Mouse (Mus musculus) urinary bladder, adult 2 months (tissue): Measurements from ENCODE around the gene Otud1. TPM values are rescaled to one million over a fixed set of nuclear protein-coding genes. Genes with fewer than 3 reads are reported as not detected.

ENCODE experiments used
- DNase-seq: peaks from one replicate; pipeline ENCODE4 v3.0.0; 2022; ENCODE audit warnings: low spot score
- polyA plus RNA-seq: library from polyadenylated mRNA; depleted of rRNA; stranded (reverse); fragments of >200 nt; gene quantifications from 2 replicates; pipeline ENCODE4 v1.2.3, GENCODE M21; 2012; rRNA removed

Gene Otud1
- 5.6 and 7.7 TPM in 2 replicates for polyA plus RNA-seq

DNA sequence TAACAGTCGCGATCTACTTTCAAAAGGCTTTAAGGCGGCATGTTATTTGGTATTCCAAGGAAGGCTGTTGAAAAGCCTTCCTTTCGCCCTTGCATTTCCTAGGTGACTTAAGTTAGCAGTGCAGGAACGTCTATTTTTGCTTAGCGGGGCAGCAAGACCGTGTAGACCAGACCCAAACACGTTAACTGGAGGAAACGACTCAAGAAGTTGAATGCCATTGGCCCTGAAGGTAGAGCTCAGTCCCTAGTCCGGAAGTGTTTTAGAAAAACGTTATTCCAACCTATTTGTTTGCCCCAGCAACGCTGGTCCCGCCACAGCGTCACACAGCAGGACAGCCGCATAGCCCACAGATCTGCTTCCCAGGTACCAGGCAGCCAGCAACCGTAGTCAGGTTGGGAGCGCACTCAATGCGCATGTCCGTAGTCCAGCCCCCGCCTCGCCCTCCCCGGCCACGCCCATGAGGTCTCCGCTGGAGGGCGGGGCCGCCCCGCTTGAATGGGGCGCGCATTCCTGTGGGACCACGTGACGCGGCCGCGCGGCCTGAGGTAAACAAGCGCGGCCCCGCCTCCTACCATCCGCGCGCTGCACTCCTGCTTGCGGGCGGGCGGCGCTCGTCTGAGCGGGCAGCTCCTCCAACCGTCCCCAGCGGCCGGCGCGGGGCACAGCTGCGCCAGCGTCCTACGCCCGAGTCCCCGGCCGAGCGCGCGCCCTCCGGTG, at the start of gene Otud1:
Otud1 (plus strand) TSS at position 595 of the 717 bp plus-strand sequence.
- DNase-seq, result peak; percentile 95

DNA sequence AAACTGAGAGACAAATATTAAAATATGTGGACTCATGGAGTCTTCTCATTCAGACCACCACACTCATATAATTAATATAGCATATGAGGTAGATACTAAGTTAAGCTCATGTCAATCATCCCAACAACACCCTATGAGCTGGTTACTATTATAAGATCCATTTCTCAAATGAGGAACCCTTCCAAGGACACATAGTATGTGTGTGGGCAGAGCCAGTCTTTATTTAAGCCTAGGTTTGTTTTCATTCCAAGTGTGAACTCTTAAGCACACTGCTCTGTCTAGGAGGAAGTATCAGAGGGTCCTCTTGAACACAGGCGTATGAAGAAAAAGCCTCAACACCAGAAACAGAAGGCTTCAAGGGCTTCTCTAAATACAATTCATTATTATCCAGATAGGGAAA, 49.7 kb upstream of the Otud1 start:
- DNase-seq, result no peak

- DNase-seq, result no peak
These were observed 49.0 kb upstream of the Otud1 start for GRCm38 (mm10) chr2:19608410-19609073.

DNA sequence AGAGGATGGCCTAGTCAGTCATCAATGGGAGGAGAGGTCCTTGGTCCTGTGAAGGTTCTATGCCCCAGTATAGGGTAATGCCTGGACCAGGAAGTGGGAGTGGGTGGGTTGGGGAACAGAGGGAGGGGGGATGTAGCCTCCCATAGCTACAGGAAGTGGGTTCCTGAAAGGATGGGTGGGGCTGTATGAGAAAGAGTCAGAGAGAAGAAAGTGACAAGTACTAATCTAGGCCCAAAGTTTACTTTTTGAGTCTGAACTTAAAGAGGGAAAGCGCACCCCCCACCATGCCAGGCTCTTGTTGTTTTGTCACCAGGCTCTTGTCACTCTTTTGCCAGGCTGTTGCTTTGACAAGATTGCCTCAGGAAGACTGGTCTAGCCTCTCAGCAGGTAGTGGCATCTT, 35.5 kb upstream of the Otud1 start:
- DNase-seq, result no peak

DNA sequence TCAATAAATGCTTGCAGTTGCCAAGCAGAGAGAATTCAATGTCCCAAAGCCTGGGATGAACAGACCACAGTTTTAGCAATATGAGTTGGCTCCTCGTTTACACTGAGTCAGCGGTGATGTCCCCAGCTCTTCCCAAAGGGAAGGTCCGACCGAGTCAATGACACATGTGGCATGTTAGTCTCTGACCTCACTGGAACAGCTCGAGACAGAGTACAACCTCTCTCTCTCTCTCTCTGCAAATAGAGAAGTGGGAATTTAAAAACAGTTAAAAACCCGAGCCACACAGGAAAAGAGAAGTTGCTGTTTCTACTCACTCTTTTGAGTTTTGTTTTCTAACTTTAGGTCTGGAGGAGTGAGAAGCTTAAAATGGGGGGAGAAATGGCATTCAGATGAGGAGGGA, 30.5 kb upstream of the Otud1 start:
- DNase-seq, result no peak

- no peak for DNase-seq
These were observed 29.5 kb upstream of the Otud1 start for GRCm38 (mm10) chr2:19627920-19628608.

DNA sequence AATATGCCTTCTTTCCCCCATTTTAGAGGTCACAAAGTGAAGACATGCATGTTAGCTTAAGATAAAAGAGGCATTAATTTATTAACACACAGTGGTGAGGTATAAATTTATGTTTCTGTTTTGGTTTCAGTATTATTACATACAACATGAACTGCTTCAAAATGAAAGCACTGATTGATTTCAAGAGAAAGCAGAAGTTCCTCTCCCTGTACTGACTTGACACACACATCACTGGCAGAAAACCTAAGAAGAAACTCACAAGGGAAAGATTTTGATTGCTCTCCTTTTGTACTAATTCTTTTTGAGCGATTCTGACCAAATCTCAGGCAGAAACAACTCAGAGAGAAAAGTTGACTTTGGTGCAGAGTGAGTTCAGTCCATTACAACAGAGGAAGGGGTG, 27.0 kb upstream of the Otud1 start:
- no peak for DNase-seq

DNA sequence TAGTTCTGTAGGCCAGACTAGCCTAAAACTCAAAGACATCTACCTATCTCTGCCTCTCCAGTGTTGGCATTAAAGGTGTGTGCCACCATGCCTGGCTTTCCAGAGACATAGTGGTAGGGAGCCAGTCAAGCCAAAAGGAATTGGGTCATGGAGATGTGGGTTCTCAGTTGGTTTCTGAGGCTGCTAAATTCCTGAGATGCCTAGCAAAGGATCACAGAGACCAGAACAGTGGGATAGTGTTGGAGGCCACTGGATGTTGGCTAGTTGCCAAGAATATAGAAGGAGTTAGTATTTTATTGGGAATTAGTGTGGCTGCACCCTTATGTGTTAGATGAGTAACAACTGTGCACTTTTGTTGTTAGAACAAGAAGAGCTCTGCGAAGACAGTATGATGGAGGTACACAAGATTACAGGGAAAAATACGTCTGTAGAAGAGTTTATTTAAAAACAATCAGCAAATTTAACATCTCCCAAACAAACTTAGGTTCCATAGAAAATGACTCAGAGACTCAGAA, 24.1 kb upstream of the Otud1 start:
- DNase-seq, result no peak

- DNase-seq, result no peak
These were observed 12.4 kb upstream of the Otud1 start for GRCm38 (mm10) chr2:19645182-19645581.

- no peak for DNase-seq
These were observed 11.4 kb upstream of the Otud1 start for GRCm38 (mm10) chr2:19646144-19646543.

DNA sequence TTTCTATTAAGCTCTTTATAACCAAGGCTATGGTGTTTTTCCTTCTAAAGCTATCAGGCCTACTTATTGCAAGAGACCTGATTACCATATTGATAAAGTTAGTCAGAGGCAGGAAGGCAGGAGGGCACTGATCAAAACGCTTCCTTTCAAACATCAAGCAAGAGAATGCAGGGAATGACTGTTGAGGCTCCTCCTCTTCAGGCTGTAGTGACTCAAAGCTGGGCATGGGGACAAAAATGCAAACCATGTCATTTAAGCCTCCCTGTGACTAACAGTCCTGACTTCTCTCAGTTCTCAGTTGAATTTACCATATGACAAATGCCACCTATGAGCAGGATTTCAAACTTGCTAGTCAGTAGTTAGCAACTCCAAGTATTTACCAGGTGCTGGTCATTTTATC, 10.6 kb upstream of the Otud1 start:
- no peak for DNase-seq

DNA sequence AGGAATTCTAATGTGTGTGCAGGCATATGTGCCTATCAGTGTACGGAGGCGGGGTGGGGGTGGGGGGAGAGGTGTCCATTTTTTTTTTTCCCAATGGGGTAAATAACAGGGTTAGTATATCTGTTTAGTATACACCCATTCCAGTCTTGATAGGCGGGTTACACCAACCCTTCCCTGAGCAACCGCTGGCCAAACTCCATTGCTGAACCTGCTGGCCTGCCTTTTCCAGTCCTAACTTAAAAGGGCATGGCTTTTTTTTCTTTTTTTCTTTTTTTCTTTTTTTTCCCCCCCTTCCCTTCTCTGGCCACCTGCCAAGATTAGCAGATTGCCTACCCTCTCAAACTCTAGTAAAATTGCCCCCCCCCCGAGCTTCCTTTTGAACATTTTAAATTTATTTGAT, 1.1 kb upstream of the Otud1 start:
- DNase-seq, result no peak

- peak; percentile 50 for DNase-seq
These were observed 483 bp downstream of the Otud1 start for GRCm38 (mm10) chr2:19657881-19658589.

DNA sequence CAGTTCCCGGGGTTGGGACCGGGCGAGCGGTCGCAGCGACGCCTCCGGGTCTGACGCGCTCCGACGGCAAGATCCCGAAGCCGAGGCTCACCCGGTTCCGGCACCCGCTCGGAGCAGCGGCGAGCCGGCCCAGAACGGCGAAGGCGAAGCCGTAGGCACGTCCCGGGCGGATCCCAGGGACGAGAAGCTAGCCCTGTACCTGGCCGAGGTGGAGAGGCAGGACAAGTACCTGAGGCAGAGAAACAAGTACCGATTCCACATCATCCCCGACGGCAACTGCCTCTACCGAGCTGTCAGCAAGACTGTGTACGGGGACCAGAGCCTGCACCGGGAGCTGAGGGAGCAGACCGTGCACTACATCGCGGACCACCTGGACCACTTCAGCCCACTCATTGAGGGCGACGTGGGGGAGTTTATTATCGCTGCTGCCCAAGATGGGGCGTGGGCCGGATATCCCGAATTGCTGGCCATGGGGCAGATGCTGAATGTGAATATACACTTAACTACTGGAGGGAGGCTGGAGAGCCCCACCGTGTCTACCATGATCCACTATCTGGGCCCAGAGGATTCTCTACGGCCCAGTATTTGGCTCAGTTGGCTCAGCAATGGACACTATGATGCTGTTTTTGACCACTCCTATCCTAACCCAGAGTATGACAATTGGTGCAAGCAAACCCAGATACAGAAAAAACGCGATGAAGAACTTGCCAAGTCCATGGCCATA, 1.3 kb downstream of the Otud1 start:
- DNase-seq, result peak; percentile 51

GRCm38 (mm10) chr2:19660875-19661274, 3.3 kb downstream of the Otud1 start:
- DNase-seq, result no peak

- no peak for DNase-seq
These were observed 5.7 kb downstream of the Otud1 start for GRCm38 (mm10) chr2:19663146-19663848.

DNA sequence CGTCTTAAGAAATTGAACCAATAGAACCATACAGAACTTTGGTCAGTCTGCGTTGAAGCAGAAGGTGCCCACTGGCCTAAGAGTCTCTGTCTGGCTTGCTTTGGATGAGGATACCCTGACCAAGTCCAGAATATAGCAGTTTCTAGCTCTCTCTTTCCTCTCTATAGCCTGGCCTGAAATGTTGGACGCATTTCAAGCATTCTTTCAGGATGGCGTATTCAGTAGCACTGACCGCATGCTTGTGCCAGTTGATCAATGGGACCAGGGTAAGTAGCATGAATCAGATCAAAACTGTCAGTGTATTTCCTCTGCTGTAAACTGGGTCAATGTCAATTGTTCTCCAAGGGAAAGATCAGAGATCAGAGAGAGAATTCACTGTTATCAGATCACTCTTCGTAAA, 6.6 kb downstream of the Otud1 start:
- no peak for DNase-seq

- no peak for DNase-seq
These were observed 7.3 kb downstream of the Otud1 start for GRCm38 (mm10) chr2:19664555-19665475.

DNA sequence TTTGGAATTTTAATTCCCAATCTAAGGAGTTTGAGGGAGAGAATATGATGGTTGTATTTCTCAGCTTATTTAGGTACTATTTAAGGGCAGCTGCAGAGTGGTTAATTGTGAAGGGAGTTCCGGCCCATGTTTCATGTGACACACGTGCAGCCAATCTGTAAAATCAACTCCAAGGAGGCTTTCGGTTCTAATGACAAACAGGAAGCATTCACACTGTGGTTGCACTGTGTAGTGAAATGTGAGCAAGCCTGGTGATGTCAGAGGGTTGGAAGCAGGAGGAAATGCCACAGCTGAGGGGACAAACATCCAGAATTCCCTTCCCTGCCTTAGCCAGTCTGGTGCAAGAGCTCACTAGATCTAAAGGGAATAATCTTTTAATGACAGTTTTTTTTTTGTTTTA, 8.3 kb downstream of the Otud1 start:
- no peak for DNase-seq
